Mouse (Mus musculus): Measurements from ENCODE around the gene Slc9a8. TPM values are rescaled to one million over a fixed set of nuclear protein-coding genes. Genes with fewer than 3 reads are reported as not detected.
A peak's percentile ranks its signal among the peaks of the same experiment; 100 is the strongest.
"Not testable (repeated sequence)": the region's sequence is repeated elsewhere in the genome, so short reads cannot be mapped to it uniquely, and the experiment has no call there.

Slc9a8 gene
- 10 to 100 TPM; 24.5 to 24.6 TPM for total RNA-seq (2021)
- long read RNA-seq, experiment 1, full-length matches to known transcripts = 11 of 21 reads
- long read RNA-seq, experiment 1, partial matches to known transcripts = 9 of 21 reads
- long read RNA-seq, experiment 1, other reads (novel, unspliced or antisense) = 1 of 21 reads
- long read RNA-seq, experiment 2, full-length matches to known transcripts = 13 of 23 reads
- long read RNA-seq, experiment 2, partial matches to known transcripts = 10 of 23 reads
- long read RNA-seq, experiment 2, other reads (novel, unspliced or antisense) = 0 of 23 reads

DNA sequence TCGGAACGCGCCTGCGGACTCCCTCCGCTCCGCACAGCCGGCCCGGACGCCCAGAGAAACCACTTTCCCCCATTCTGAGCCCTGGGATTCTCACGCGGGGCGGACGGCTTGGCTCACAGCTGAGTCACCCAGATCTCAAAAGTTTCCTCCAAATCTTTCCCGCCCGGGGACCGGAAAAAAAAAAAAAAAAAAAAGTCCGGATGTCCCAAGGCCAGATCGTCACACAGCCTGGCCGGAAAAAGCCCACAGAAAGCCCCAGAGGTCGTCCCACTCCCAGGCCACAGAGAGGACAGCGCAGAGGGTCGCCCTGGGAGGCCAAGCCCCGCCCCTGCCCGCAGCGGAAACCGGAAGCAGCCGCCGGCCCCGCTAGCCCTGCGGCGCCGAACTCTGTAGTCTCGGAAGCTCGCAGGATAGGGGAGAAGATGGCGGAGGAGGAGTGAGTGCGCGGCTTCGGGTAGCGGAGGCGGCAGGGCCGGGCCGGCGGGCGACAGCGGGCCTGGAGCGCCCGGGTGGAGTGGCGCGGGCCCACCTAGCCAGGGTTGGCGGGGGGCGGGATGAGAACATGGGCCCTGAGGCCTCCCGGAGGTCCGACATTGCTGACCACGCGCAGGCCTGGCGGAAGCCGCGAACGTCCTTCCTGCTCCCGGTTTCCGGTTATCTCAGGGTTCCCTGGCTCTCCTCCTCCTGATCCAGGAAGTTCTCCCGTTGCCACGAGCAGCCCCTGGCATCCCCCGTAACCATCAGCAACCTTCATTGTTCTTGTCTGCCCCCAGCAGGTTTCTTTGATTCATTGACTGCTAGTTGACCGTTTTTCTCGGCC is at the start of gene Slc9a8:
Gene Slc9a8, plus strand, starts transcription at position 383 of the 820 bp plus-strand sequence.
- intact Hi-C loops (cut with DNase I; ENCODE audit: low total_unique reads) = loop anchor here (5.0 kb wide), 1 partner anchor 41 kb away; no protein-coding TSS in a partner anchor

GRCm38 (mm10) chr2:167373266-167373665 is 48.2 kb upstream of the Slc9a8 start:
- peak; percentile 72 for DNase-seq
- intact Hi-C loops (cut with DNase I; ENCODE audit: low total_unique reads) = no loop called here

More for the DNA sequence above, at the start of gene Slc9a8:
- DNase-seq = peak; percentile 96

DNA sequence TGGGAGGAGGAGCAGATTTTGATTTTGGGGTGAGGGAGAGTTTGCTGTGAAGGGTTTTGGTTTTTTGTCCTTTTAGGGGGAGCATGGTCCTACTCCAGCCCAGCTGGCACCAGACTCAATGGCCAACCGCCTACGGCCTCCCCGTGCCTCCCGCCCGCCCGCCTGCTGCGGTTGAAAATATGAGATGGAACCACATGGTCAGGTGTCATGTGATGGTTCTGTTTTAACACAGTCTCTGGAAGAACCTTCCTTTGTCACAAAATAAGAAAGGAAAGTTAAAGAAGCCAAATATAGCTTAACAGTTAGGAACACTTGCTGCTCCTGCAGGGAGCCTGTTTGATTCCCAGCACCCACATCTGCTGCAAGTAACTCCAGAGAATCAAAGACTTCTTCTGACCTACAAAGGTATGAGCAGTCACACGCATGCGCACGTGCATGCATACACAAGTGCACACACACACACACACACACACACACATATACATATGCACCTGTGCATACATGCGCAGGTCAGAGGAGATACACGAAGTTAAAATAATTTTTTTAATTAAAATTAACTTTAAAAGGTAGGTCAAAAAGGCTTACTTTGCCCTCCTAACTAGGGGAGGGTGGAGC is 47.2 kb upstream of the Slc9a8 start:
- no peak for DNase-seq
- intact Hi-C loops (cut with DNase I; ENCODE audit: low total_unique reads) = no loop called here

DNA sequence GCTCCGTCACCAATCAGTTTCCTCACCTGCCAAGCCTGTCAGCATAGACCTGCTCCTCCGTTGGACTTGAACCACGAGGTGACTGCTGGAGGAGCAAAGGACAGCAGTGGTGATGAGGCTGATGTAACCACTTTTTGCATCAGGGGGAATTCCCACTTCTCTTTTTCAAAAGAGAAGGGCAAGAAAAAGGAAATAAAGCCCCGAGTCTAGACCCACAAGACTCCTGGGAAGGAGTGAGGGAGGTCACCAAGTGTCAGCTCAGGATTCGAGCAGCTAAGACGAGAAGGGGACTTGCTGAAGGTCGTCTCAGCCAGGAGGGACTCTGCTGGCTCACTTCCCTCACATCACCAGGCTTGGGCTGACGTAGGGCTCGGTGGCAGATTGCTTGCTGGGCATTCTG is 46.4 kb upstream of the Slc9a8 start:
- intact Hi-C loops (cut with DNase I; ENCODE audit: low total_unique reads) = no loop called here
- no peak for DNase-seq

DNA sequence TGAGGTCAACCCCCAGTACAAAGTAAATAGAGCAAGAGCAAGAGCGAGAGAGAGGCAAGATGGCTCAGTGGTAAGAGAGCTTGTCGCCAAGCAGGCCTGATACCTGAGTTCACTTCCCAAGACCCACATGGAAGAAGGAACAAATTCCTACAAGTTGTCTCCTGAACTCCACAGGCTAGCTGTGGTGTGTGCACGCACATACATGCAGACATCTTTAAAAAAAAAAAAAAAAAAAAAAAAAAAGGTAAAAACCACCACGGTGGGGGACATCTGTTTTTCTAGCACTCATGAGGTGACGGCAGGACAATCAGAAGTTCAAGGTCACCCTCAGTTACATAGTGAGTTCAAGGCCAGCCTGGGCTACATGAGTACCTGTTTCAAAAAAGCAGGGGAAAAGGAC is 45.8 kb upstream of the Slc9a8 start:
- no peak for DNase-seq

DNA sequence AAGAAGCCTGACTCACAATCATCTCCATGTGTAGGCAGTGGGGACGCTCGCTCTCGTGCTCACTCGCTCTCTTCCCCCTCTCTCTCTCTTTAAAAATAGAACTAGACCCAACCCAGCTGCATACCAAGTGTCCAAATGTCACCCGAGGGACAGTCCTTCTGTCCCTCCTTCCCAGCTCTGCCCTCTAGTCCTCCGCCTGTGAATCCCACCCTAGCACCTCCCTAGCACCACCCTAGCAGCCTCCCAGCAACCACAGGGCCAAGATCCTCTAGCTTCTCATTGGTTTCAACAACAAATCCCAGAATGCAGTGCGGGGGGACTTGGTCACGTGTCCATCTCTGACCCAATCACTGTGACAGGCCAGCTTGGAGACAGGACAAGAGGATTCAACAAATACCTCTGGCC is 45.4 kb upstream of the Slc9a8 start:
- peak; percentile 58 for DNase-seq
- intact Hi-C loops (cut with DNase I; ENCODE audit: low total_unique reads) = no loop called here

More for the DNA sequence above, 45.8 kb upstream of the Slc9a8 start:
- intact Hi-C loops (cut with DNase I; ENCODE audit: low total_unique reads) = no loop called here

- DNase-seq = no peak
- intact Hi-C loops (cut with DNase I; ENCODE audit: low total_unique reads) = no loop called here
These were observed 43.8 kb upstream of the Slc9a8 start for GRCm38 (mm10) chr2:167377697-167378096.

DNA sequence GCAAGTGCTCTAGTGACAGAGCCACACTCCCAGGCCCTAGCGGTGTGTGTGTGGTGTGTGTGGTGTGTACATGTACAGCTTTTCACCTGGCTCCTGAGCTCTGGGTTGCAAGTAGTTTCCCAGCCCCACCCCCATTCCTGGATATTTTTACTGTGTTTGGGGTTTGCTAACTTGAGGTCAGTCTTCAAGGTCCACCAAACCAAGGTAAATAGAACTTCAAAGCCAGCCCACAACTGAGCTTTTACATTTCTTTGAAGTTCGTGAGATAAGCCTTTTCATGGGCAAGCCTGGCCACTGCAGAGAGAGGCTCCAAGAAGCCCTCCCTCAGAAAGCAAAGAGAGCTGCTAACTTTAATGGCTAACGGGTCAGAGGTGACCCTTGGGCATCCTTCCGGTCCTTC is 42.5 kb upstream of the Slc9a8 start:
- intact Hi-C loops (cut with DNase I; ENCODE audit: low total_unique reads) = no loop called here
- no peak for DNase-seq

DNA sequence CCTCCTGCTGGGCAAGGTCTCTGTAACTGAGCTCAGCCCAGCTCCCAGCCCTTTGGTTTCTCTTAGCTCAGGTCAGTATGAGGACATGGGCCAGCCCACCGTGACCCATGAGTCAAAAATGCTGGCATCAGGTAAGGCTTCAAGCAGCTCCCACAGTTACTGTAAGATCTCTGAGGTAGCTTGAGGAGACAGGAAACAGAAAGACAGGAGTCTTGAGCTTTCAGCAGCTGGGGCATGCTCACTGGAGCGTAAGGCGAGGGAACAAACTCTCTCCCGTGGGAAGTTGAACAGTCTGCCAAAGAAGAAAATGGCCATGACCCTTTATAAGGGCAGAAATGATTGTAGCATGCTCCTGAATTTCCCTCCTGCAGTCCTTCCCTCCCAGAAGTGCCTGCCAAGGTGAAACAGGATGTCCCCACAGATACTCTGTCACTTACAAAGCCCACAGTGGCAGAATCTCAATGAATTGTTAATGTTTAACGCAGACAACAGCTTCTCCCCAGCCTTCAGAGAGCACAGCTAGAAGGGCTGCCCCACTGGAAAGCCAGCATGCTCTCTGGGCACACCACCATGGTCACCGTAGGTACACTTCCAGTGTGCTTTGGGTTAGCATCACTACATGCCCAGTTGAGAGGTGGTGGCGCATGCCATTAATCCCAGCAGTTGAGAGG is 40.8 kb upstream of the Slc9a8 start:
- intact Hi-C loops (cut with DNase I; ENCODE audit: low total_unique reads) = no loop called here
- no peak for DNase-seq

- intact Hi-C loops (cut with DNase I; ENCODE audit: low total_unique reads) = no loop called here
These were observed 39.9 kb upstream of the Slc9a8 start for GRCm38 (mm10) chr2:167381596-167381995.

DNA sequence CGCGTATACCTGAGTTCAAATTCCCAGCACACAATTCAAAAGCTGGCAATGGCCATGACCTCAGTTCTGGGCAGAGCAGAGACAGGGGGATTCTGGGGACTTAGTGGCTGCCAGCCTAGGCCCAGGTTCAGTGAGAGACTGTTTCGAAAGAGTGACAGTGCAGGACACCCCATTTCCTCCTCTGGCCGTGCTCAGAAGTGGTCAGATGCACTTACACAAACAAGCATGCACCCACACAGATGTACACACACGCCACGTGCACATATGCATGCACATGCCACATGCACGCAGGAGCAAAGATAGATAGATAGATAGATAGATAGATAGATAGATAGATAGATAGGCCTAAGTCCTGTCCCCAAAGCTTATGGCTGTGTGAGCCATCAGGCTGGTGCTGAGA is 39.1 kb upstream of the Slc9a8 start:
- DNase-seq = no peak
- intact Hi-C loops (cut with DNase I; ENCODE audit: low total_unique reads) = no loop called here

More at GRCm38 (mm10) chr2:167381596-167381995, 39.9 kb upstream of the Slc9a8 start:
- no peak for DNase-seq

DNA sequence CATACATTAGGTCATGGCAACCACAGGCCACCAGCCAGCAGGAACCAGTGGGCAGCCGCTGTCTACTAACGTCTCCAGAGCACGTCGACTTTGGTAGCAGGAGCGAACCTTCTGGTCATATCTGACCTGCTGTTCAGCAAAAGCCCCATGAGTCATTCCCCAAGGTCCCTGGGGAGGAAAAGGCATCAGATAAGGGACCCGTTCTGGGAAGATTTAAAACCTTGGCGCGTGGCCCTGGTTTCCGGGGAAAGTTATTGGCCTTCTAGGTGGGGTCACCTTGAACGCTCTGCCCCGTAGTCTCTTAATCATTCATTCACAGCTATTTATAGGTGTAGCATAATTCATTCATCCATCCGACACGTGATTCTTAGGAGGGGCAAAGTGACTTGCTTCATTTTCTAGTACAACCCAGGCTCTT is 37.8 kb upstream of the Slc9a8 start:
- peak; percentile 35 for DNase-seq
- intact Hi-C loops (cut with DNase I; ENCODE audit: low total_unique reads) = no loop called here

DNA sequence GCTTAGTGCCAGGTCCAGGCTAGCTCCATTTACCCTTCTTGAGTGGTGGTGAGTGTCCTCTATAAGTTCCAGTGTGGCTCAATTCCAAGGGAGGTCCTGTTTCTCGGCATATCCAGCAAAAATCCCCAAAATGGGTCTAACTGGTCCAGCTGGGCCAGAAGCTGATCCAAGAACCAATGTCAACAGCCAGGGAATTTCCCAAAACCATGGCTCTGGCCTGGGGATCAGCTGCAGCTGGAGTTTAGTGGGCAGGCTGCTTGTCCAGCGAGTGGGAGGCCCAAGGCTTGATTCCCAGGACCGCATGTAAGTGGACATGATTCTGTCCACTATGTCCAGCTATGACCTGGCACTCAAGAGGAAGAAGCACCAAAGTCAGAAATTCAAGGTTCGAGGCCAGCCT is 35.1 kb upstream of the Slc9a8 start:
- DNase-seq = peak; percentile 30
- intact Hi-C loops (cut with DNase I; ENCODE audit: low total_unique reads) = no loop called here

GRCm38 (mm10) chr2:167386998-167387397 is 34.5 kb upstream of the Slc9a8 start:
- DNase-seq = no peak
- intact Hi-C loops (cut with DNase I; ENCODE audit: low total_unique reads) = no loop called here

DNA sequence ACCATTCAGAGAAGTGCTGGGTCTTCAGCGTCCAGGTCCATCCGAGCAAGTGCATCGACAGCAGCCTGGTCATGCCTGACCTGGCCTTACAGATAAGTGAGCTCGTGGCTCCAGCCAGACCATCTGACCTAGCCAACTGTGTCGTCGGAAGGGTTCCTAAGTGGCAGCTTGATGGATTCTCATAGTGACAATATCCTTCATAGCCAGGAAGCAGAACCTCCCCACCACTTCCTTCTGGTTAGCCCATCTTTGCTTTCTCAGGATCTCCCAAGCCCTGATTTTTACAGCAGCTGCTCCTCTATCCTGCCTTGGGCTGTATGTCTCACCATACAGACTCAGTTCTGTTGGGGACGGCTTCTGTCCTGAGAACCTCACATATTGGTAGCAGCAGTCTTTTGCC is 27.1 kb upstream of the Slc9a8 start:
- intact Hi-C loops (cut with DNase I; ENCODE audit: low total_unique reads) = no loop called here

GRCm38 (mm10) chr2:167396420-167396819 is 25.1 kb upstream of the Slc9a8 start:
- DNase-seq; intact Hi-C loops (cut with DNase I; ENCODE audit: low total_unique reads): not testable (repeated sequence)

More for the DNA sequence above, 27.1 kb upstream of the Slc9a8 start:
- no peak for DNase-seq

DNA sequence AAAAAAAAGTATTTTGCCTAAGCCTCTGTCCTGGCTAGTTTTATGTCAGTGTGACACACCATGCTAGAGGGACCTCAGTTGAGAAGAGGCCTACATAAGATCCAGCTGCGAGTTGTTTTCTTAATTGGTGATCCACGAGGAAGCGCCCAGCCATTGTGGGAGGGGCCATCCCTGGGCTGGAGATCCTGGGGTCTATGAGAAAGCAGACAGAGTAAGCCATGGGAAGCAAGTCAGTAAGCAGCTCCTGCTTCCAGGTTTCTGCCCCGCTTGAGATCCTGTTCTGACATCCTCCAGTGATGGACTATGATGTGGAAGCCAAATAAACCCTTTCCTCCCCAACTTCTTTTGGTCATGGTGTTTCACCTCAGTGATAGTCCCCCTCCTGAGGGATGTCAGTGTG is 22.5 kb upstream of the Slc9a8 start:
- no peak for DNase-seq
- intact Hi-C loops (cut with DNase I; ENCODE audit: low total_unique reads) = no loop called here

DNA sequence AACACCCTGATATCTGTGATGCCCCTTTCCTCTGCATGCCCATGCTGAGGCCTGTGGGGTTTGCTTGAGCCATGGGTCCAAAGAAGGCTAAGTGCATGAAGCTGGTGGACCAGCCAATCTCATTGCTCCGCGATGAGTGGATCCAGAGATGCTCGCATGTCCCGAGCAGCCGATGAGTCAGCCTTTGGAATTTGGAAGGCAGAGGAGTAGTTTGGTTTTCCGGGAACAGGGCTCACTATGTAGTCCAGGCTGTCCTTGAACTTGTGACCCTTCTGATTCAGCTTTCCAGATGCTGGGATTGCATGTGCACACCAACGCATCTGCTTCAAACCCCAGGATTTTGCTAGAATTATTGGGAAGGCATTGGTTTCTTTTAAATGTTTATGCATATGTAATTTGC is 21.9 kb upstream of the Slc9a8 start:
- intact Hi-C loops (cut with DNase I; ENCODE audit: low total_unique reads) = loop anchor here (5.0 kb wide), 1 partner anchor 102 kb away; no protein-coding TSS in a partner anchor
- no peak for DNase-seq

DNA sequence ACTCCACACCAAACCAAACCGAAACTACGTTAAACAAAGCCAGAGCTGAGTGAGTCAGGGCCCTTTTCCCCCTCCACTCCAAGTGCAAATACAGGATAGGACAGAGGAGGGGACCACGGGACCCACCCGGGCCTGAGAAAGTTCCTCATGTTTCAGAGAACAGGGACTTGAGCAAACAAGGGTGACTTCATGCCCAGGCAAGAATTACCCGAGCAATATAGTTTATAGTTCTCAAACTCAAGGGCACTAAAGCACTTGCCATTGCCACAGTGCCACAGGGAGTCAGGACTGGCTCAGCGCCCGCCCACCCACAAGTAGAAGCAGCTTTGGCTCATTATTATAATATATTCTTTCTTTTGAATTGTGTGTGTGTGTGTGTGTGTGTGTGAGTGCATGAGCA is 18.4 kb upstream of the Slc9a8 start:
- no peak for DNase-seq
- intact Hi-C loops (cut with DNase I; ENCODE audit: low total_unique reads) = loop anchor here (5.0 kb wide), 1 partner anchor 106 kb away; no protein-coding TSS in a partner anchor
